Mouse (Mus musculus): ENCODE results near the gene Arrb1.
"Not testable (repeated sequence)": the region's sequence is repeated elsewhere in the genome, so short reads cannot be mapped to it uniquely, and the experiment has no call there.

The Arrb1 gene

DNA sequence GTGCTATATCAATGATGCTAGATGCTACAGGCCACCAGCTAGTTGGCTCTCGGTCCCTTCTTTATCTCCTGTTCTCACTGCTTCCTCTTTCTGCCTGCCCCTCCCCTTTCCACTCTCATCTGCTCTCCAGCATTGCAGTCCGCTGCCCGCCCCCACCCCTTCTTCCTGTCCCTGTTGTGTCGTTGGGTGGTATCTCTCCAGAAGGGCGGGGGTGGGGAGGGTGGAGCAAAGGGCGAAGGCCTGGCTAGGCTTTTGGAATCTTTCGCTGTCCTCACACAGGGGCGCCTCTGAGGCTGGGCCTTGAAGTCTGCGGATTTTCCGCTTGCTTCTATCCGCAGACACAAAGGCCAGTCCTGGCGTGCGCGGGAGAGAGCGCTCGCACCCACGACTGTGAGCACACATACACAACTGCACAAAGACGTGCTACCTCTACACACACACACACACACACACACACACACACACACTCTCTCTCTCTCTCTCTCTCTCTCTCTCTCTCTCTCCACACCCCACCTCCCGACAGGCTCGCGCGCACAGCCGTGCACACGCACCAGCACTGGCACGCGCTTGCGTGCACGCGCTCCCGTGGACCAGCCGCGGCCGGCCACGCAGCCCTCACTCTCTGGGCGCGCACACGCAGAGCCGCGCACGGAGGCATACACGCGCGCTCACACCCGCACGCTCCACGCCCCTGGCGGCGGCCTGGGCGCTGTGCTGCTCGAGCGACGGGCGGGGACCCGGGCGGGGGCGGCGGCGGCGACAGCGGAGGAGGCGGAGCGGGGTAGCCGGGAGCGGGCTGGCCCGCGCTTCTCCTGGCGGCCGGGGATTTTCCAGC lies at the start of gene Arrb1:
Gene Arrb1, plus strand, starts transcription at position 566 of the 835 bp plus-strand sequence.
- DNase-seq (ENCODE audit: low spot score): peak; percentile 82

DNA sequence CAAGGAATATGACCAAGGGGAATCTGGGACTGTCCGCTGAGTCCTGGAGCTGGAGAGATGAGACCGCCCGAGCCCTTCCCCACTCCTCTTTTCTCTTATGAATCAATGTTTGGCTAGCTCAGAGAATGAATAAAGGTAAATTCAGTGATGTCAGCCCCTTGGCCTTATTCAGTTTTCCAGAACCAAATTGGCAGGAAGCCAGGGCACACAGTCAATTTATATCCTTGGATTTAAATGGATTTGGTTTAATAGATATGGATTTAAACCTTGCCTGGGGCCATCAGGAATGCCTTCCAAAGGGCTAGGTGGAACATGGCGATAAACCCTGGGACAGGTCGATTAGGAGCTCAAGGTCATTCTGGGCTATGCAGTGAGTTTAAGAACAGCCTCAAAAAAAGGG lies 45.6 kb upstream of the Arrb1 start:
- no peak for DNase-seq (ENCODE audit: low spot score)

DNA sequence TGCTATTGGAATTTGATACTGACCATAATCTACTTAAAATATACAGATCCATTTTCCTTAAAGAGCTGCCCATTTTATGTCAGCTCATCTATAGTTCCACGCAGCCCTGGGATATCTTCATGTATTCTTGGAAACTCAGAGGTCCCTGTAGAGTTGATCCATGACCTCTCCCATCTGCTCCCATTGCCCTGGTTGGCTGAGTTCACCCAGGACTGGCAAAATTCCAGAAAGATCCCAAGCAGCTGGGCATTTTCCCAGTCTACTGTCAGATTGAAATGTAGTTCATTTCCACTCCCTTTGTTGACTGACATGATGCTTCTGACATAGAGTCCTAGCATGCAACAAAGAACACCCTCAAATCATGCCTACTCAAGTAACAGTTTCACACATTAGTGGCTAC lies 36.1 kb upstream of the Arrb1 start:
- DNase-seq (ENCODE audit: low spot score): no peak

DNA sequence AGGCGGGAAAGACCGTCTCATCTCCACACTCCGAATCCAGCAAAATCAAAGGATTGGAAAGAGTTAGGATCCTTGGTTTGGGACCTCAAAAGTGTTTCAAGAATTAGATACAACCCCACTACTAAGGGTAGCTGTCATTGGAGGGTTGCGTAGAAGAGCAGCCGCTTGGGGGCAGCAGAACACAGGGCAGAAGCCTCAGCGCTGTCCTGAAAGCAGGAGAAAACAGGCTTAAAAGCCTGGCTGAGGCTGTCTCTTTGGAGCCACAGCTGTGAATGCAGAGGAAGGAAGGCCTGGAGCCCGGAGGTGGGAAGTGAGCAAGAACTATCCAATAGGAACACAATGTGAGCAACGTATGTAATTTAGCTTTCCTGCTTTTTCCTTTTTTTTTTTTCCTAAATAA lies 35.1 kb upstream of the Arrb1 start:
- DNase-seq (ENCODE audit: low spot score): peak; percentile 91

DNA sequence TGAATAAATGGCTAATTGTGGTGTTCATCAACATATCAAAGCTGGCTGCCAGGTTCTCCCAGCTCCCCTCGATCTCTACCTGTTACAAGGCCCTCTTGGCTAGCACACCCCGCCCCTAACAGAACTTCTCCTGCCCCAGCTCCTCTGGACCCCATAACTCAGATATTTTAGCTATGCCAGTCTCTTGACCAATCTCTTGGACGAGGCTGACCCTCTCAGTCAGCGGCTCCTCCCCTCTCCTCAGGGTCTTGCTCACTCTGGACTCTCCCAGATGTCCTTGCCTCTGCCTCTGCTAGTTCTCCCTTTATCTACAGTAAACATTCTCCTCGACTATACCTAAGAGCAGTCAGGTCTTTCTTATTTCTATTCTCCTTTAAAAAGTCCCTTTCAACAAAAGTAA lies 34.6 kb upstream of the Arrb1 start:
- no peak for DNase-seq (ENCODE audit: low spot score)

DNA sequence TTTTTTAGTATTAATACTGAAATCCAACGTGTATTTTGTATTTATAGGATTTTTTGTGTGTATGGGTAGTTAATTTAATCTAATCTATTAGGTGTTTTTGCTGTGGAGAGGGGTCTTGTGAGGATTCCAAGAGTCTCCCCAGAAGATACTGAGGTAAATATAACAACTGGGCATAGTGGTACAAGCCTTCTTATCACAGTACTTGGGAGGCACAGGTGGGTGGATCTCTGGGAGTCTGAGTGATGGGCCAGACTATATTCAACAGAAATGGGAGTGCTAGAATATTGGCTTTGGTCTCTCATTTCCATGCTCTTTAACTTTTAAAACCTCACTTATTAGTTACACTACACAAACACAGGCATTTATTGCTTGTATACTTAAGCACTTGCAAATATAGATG lies 34.1 kb upstream of the Arrb1 start:
- DNase-seq (ENCODE audit: low spot score): no peak

DNA sequence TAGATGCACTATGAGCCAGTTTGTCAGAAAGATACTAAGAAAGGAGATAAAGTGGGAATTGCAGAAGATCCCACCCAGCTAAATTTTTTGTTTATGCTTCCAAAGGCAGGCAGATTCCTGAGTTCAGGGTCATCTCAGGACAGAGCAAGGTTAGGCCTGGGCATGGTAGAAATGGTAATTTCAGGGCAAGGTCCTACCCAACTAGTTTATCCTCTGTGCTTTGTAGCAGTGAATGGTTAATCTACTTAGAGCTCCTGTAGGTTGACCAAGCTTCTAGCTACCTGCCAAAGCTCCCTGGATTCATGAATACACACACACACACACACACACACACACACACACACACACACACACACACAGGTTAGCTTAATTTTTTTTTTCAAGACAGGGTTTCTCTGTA lies 30.7 kb upstream of the Arrb1 start:
- DNase-seq (ENCODE audit: low spot score): no peak

DNA sequence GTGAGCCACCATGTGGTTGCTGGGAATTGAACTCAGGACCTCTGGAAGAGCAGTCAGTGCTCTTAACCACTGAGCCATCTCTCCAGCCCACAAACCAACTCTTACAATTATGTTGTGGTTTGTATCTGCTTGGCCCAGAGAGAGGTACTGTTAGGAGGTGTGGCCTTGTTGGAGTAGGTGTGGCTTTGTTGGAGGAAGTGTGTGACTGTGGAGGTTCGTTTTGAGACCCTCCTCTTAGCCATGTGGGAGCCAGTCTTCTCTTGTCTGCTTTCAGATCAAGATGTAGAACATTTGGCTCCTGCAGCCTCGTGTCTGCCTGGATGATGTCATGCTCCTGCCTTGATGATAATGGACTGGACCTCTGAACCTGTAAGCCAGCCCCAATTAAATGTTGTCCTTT lies 27.1 kb upstream of the Arrb1 start:
- DNase-seq (ENCODE audit: low spot score): not testable (repeated sequence)

DNA sequence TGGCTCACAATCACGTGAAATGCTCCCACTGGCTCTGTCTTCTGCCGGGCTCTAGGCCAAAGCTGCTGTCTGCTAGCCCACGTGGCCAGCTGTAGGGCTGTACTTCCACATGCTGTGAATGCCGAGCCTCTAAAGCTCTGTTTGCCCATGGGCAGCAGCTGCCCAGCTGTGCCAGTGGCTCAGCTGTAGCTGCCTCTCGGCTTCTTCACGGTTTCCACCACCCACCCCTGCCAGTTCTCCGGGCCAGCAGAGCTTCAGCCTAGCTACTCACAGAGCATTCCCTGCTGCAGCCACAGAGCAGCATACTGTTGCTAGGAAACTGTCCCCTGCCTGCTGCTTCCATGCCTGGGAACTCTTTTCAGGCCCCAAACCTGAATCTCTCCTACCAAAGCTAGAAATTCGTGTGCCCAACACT lies 25.2 kb upstream of the Arrb1 start:
- peak; percentile 55 for DNase-seq (ENCODE audit: low spot score)

DNA sequence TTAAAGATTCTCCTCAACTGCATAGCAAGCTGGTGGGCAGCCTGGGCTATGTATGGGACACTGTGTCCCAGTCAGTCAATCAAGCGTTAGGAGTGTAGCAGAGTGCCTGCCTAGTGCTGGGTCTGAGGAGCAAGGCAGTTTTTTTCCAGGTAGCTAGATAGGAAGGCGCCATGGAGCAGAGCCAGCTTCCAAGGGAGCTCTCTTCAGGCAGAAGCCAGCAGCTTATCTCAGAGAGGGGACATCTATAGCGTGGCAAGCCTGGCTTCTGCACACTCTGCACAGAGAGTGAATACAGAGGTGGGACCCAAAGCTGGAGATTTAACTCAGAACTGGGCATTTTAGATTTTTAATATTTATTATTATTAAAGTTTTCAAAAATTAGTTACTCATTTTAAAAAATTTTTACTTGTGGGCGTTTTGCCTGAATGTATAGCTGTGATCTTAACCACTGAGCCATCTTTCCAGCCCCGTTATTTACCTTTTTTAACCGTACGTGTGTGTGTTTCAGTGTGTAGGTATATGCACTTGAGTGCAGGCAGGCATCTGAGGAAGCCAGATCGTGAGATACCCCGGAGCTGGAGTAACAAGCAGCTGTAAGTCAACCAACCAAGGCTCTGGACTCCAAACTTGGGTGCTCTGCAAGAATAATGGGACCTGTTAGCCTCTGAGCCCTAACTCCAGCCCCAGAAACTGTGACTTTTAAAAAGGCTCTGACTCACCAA lies 19.0 kb upstream of the Arrb1 start:
- DNase-seq (ENCODE audit: low spot score): no peak

DNA sequence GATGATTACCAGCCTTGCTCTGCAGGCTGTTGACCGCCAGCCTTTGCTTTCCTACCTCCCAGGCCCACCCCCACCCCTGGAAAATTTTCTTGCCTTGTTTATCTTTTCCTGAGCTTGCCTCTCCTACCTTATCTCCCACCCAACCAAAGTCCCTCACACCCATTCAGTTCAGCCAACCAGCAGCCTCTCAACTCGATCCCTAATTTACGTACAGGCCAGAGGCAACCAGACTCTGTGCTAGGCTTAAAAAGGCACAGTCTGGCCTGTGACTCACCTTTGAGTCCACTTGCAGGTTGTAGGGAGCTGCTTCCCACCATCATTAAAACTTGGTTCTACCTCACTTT lies 18.5 kb upstream of the Arrb1 start:
- DNase-seq (ENCODE audit: low spot score): no peak

DNA sequence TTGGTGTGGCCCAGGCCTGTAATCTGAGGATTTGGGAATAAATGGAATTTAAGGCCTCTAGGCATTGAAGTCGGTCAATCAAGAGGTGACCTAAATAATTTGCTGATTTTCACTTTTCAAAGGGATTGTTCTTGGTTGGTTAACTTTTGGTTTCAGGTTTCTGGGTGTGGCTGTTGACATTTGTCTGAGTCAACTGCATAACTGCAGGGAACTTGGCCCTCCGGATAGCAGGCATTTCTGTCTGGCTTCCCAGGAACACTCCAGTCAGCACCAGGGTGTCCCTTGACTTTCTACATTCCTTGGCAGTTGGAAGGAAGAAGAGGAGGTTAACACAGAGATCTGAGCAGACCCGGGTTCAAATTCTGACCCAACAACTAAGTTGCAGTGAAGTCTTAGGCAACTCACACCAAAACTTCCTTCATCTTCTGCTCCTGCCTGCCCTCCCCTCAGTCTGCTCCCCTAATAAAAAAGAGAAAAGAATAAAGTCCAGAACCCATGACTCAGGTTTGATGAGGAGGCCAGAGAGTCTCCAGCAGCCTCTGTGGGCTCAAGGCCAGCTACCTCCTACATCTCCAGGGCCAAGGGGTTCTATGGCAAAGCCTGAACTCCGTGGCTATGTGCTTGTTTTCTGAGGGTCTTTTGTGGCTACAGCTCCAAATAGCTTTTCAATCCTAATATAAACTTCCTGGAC lies 16.2 kb upstream of the Arrb1 start:
- DNase-seq (ENCODE audit: low spot score): no peak

DNA sequence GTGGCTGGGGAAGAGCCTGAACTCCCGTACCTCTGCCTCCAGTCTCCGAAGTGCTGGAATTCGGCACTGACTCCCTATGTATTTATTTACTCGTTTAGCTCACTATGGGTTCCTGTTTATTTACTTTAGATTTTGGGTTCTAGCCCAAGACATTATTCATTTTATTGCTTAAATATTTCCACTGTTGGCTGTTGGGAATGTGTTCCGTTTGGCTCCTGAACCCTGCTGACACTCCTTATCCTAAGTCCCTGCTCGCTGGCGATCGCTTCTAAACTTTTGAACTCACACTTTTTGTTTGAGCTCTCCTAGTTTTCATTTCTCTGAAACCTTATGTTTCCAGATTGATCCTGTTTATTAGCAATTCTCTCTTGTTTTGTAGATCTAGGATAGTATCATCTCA lies 12.1 kb upstream of the Arrb1 start:
- DNase-seq (ENCODE audit: low spot score): no peak

DNA sequence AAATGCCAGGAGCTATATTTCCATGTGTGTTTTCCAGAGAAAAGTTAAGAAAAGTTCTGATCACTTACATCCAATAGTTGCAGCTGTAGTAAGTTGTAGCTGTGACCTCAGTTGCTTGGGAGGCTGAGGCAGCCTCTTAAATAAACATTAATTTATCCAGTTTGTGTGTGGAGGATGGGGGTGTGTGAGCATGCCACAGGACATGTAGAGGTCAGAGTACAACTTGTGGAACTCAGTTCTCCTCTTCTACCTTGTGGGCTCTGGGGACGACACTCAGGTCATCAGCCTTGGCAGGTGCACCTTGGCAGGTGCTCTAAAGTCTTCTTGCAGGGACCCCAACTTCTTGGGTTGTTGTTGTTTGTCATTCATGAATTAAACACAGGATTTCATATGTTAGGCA lies 11.4 kb upstream of the Arrb1 start:
- DNase-seq (ENCODE audit: low spot score): no peak

DNA sequence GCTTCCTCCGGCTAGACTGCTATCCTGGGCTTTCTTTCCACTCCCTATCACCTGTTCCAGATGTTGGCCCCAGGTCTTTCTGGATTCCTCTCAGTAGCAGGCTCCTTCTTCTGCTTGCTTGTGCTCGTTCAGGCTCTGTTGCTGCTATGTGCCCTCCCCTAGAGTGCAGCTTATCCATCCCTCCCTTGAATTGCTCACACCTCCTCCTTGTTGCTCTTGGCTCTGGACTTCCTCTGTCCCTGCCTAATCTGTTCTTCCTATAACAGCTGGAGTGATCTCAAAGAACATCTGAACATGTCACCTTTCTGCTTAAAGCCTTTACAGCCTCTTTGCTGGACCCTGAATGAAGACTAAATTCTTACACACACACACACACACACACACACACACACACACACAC lies 6.7 kb upstream of the Arrb1 start:
- no peak for DNase-seq (ENCODE audit: low spot score)

DNA sequence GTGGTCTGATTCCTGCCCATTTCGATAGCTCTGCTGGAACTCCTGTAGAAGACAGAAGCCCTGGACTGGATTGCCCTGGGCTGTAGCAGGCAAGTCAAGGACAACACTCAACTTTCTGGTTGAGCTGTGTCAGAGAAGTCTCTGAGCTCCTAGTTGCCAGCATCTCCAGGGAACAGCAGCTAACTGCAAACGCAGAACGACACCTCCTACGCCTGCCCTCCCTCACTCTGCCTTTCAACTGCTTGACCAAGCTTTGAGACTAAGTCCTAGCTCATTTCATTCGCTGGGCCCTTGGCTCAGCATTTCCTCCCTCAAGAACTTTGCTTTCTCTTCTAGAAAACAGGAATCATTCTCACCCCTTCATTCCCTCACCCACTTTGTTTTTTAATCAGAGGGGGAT lies 5.9 kb upstream of the Arrb1 start:
- no peak for DNase-seq (ENCODE audit: low spot score)

DNA sequence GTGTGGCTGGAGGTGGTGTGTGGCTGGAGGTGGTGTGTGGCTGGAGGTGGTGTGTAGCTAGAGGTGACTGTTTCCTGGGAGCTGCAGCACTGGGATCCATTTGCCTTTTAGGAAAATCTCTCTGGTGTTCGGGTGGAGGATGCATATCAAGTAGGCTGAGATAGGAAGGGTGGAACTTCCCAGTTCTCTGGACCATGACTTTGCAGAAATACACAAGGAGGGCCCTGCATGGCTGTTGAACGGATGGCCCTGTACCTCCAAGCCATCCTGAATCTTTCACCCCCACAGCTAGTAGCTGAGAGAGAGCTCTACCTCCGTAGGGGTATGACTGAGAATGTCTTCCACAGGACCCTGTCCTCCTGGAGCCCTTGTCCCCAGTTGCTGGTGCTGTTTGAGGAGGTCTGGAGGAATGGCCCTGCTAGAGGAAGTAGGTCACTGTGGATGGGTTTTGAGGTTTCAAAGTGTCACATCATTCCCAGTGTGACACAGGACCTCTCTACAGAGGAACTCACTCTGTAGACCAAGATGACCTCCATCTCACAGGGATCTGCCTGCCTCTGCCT lies 3.8 kb upstream of the Arrb1 start:
- no peak for DNase-seq (ENCODE audit: low spot score)

DNA sequence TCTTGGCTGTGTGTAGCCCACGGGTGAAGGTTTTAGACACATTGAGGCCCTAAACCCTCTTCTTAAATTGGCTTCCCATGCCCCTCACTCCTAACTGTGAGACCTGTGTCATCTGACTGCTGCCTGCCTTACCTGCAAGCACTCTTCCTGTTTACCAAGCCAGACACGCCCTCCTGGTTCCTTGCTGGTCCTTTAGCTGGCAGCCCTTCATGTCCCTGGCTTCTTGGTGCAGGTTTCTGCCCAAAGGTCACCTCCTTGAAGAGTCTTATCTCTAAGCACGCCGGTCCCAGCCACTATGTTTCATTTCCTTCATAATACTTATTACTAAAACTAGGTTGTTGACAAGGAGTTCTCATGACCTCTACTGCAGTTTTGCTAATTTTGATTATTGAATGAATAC lies 2.7 kb upstream of the Arrb1 start:
- no peak for DNase-seq (ENCODE audit: low spot score)

DNA sequence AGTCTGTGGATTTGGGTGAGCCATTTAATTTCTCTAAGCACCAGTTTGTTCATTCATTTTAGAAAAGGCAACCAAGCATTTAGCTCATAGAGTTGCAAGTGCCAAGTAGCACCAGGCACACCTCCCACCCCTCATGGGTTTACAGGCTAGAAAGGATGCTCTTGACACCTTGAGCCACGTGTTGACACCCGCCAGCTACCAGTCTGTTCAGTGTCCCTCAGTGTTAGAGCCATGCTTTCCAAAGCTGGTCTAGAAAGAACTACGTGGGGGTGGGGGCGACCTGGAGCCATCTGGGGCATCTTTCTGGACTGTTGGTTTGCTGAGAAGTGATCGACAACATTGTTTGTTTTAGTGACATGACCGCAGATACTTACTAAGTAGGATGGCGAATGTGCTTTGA lies 1.7 kb upstream of the Arrb1 start:
- no peak for DNase-seq (ENCODE audit: low spot score)

DNA sequence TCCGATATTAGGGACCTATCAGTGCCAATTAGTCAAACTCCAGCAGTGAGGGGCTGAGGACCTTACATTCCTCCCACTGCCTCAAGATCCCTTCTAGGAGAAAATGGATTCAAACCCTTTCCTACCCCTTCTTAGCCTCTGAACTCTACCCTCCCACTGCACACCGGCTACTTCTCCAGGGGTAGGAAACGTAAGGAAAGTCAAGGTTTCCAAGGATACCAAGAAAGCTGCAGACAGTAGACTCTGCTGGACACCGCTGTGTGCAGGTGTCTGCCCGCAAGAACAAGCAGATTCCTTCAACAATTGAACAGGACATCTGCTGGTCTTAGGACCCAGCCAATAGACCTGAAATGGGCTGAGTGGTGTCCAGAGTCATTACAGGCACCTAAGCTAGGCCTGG lies 765 bp upstream of the Arrb1 start:
- no peak for DNase-seq (ENCODE audit: low spot score)

DNA sequence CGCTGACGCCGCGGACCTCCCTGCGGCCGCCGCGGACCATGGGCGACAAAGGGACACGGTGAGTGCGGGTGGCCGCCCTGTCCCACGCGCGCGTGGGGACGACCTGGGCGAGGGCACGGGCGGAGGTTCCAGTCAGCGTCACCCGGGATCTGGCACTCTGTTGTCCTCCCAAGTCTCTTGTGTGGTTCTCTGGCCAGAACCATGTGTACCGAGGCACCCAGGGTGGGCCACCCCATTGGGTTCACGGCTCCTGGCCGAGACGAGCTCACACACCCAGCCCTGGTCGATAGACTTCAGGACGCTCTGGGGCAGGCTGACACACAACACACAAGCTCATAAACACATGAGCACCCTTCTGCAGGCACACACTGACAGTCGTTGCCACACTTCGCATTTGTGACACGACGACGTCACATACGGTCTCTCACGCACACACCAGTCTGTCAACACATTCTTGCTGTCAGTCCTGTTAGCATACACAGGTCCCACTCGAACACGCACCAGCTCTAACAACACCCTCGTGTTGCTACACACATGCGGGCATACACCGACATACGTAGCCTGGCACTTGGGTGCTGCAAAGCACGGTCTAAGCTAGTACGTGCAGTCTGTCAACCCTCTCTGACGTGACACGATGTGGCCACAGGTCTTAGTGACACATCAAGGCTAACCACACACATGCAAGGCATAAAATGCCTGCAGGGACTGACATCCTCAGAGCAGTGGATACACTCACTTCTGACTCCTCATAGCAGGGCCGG lies 655 bp downstream of the Arrb1 start:
- peak; percentile 34 for DNase-seq (ENCODE audit: low spot score)

DNA sequence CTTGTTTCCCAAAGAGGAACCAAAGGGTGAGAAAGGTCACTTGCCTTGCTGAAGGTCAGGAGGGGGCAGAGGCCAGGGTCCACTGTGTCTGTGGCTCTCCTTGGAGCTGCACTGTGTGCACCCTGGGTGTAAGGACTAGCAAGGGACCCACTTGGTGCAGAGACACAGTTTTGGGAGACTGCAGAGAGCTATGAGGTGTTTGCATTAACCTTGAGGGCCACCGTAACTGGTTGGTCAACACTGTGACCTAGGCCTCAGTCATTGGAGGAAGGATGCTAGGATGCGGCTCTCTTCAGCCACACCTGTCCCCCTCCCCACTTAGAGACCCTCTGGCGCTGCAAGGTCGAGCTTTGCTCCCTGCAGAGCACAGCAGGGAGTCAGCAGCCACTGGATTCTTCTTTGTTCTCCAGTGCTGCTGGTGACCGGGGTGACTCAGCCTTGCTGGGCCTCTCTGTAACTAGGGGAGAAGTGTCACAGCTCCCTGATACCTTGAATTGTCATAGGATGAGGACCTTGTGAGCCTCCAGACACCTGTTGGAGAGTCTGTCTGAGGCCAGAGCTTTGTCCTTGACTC lies 2.0 kb downstream of the Arrb1 start:
- DNase-seq (ENCODE audit: low spot score): no peak
